Mouse (Mus musculus) hindbrain, embryonic 15.5 days (tissue): Measurements from ENCODE around the gene Prkar1b. TPM values are rescaled to one million over a fixed set of nuclear protein-coding genes. Genes with fewer than 3 reads are reported as not detected.

Source experiments
- ATAC-seq: fragments of 200-750 bp; cut with Nextera tagmentation; 2 replicates; pipeline ENCODE4 v1.8.0; 2017; ENCODE audit warnings: low read depth, moderate number of reproducible peaks, moderate TSS enrichment; ENCODE audit not compliant: low FRiP score
- H3K27ac ChIP-seq: fragments of 300-500 bp; sonication (generic); replicated peaks from 2 replicates; pipeline ENCODE4 v1.5.1; 2015; ENCODE audit warnings: mild to moderate bottlenecking, inconsistent platforms
- H3K27me3 ChIP-seq: fragments of 300-500 bp; sonication (generic); 2 replicates; pipeline ENCODE4 v1.6.1; 2015; ENCODE audit warnings: control low read depth, inconsistent platforms
- H3K36me3 ChIP-seq: fragments of 300-500 bp; sonication (generic); 2 replicates; pipeline ENCODE4 v1.6.1; 2015; ENCODE audit warnings: control low read depth, inconsistent platforms
- H3K4me1 ChIP-seq: fragments of 300-500 bp; sonication (generic); replicated peaks from 2 replicates; pipeline ENCODE4 v1.6.1; 2015; ENCODE audit warnings: control low read depth, inconsistent platforms
- H3K4me2 ChIP-seq: fragments of 300-500 bp; sonication (generic); 2 replicates; pipeline ENCODE4 v1.6.1; 2015; ENCODE audit warnings: moderate library complexity, mild to moderate bottlenecking, inconsistent platforms
- H3K4me3 ChIP-seq: fragments of 300-500 bp; sonication (generic); 2 replicates; pipeline ENCODE4 v1.5.1; 2015; ENCODE audit warnings: mild to moderate bottlenecking, inconsistent platforms
- H3K9ac ChIP-seq: fragments of 300-500 bp; sonication (generic); 2 replicates; pipeline ENCODE4 v1.6.1; 2015; ENCODE audit warnings: inconsistent platforms
- H3K9me3 ChIP-seq: fragments of 300-500 bp; sonication (generic); 2 replicates; pipeline ENCODE4 v1.6.1; 2016; ENCODE audit warnings: control low read depth, inconsistent platforms
- WGBS: fragments of 180-500 bp; shearing (Covaris S2); methylation state at CpG from one replicate; pipeline ENCODE4 v1.1.7; 2015; 5-methylcytosine and 5-hydroxymethylcytosine counted together
- polyA plus RNA-seq: library from polyadenylated mRNA; unstranded; fragments of >200 nt; fragmentation: Nextera tagmentation; extraction: Ambion mirVana; gene quantifications from 2 replicates; pipeline ENCODE4 v1.2.1, GENCODE M21; 2015

Gene Prkar1b
- polyA plus RNA-seq: 284 and 294 TPM in 2 replicates

- peak within 1 kb of the TSS; percentile 66 for H3K9ac ChIP-seq
- ATAC-seq: peak; percentile 97
- under 1% methylated on average over 74 of the region's 87 CpGs for WGBS
- peaks cover 20% of the 10 kb centered on the region for H3K36me3 ChIP-seq
- H3K4me3 ChIP-seq: peak within 1 kb of the TSS; percentile 95
- H3K4me2 ChIP-seq: peak within 1 kb of the TSS; percentile 80
- peak within 1 kb of the TSS; percentile 83 for H3K27ac ChIP-seq
- H3K27me3 ChIP-seq: no peaks in the 10 kb centered on the region
- no peaks in the 10 kb centered on the region for H3K9me3 ChIP-seq
- H3K4me1 ChIP-seq: peaks cover 29% of the 10 kb centered on the region
Measured at GRCm38 (mm10) chr5:139149681-139150602, at the start of gene Prkar1b, which contains the start of gene Dnaaf5. Gene Prkar1b (minus strand): TSS chr5:139150001. Gene Dnaaf5 (plus strand): TSS chr5:139150223.

GRCm38 (mm10) chr5:139199636-139199994, 49.8 kb upstream of the Prkar1b start:
- Histone ChIP-seq H3K27ac (peak overlapping the region; percentile 87), H3K4me3 (peak overlapping the region; percentile 79), H3K27me3 (no peaks in the 10 kb centered on the region), H3K4me1 (peaks cover 19% of the 10 kb centered on the region), H3K9me3 (no peaks in the 10 kb centered on the region), H3K36me3 (no peaks in the 10 kb centered on the region), H3K4me2 (peak overlapping the region; percentile 76), H3K9ac (peak overlapping the region; percentile 54)
- ATAC-seq: no peak
- 36% methylated on average over 2 of the region's 2 CpGs for WGBS

- Histone ChIP-seq H3K4me1 (peaks cover 18% of the 10 kb centered on the region), H3K9ac (no peak overlapping the region), H3K4me3 (no peak overlapping the region), H3K9me3 (no peaks in the 10 kb centered on the region), H3K27ac (no peak overlapping the region), H3K36me3 (no peaks in the 10 kb centered on the region), H3K4me2 (no peak overlapping the region), H3K27me3 (no peaks in the 10 kb centered on the region)
- WGBS: 77% methylated on average over 3 of the region's 3 CpGs
- ATAC-seq: no peak
Measured at GRCm38 (mm10) chr5:139198779-139199178, 49.0 kb upstream of the Prkar1b start.

GRCm38 (mm10) chr5:139190958-139191357, 41.2 kb upstream of the Prkar1b start:
- H3K9ac ChIP-seq: no peak overlapping the region

GRCm38 (mm10) chr5:139189726-139190125, 39.9 kb upstream of the Prkar1b start:
- no peak for ATAC-seq
- no peaks in the 10 kb centered on the region for H3K4me1 ChIP-seq
- 98% methylated on average over 5 of the region's 5 CpGs for WGBS
- no peak overlapping the region for H3K9ac ChIP-seq
- H3K27ac ChIP-seq: no peak overlapping the region
- H3K36me3 ChIP-seq: peaks cover 20% of the 10 kb centered on the region
- no peaks in the 10 kb centered on the region for H3K9me3 ChIP-seq
- H3K4me2 ChIP-seq: no peak overlapping the region
- no peak overlapping the region for H3K4me3 ChIP-seq
- no peaks in the 10 kb centered on the region for H3K27me3 ChIP-seq

More at GRCm38 (mm10) chr5:139190958-139191357, 41.2 kb upstream of the Prkar1b start:
- no peak overlapping the region for H3K4me2 ChIP-seq
- H3K27me3 ChIP-seq: no peaks in the 10 kb centered on the region
- H3K27ac ChIP-seq: no peak overlapping the region
- 84% methylated on average over 5 of the region's 5 CpGs for WGBS
- H3K4me3 ChIP-seq: no peak overlapping the region
- H3K36me3 ChIP-seq: peaks cover 15% of the 10 kb centered on the region
- no peaks in the 10 kb centered on the region for H3K9me3 ChIP-seq
- no peak for ATAC-seq
- H3K4me1 ChIP-seq: no peaks in the 10 kb centered on the region

GRCm38 (mm10) chr5:139184897-139185296, 35.1 kb upstream of the Prkar1b start:
- no peak overlapping the region for H3K9ac ChIP-seq
- no peak overlapping the region for H3K27ac ChIP-seq

GRCm38 (mm10) chr5:139183601-139184000, 33.8 kb upstream of the Prkar1b start:
- Histone ChIP-seq H3K4me1 (no peaks in the 10 kb centered on the region), H3K27me3 (no peaks in the 10 kb centered on the region), H3K9me3 (no peaks in the 10 kb centered on the region), H3K36me3 (peaks cover 55% of the 10 kb centered on the region), H3K4me2 (no peak overlapping the region), H3K27ac (no peak overlapping the region), H3K4me3 (no peak overlapping the region), H3K9ac (no peak overlapping the region)
- 92% methylated on average over 9 of the region's 9 CpGs for WGBS
- no peak for ATAC-seq

More at GRCm38 (mm10) chr5:139184897-139185296, 35.1 kb upstream of the Prkar1b start:
- Histone ChIP-seq H3K4me3 (no peak overlapping the region), H3K4me1 (no peaks in the 10 kb centered on the region), H3K4me2 (no peak overlapping the region), H3K36me3 (peaks cover 47% of the 10 kb centered on the region), H3K9me3 (no peaks in the 10 kb centered on the region), H3K27me3 (no peaks in the 10 kb centered on the region)
- ATAC-seq: no peak
- 93% methylated on average over 4 of the region's 4 CpGs for whole genome bisulfite sequencing

GRCm38 (mm10) chr5:139183131-139183530, 33.3 kb upstream of the Prkar1b start:
- H3K9me3 ChIP-seq: no peaks in the 10 kb centered on the region
- WGBS: 93% methylated on average over 2 of the region's 2 CpGs
- no peaks in the 10 kb centered on the region for H3K27me3 ChIP-seq
- no peak overlapping the region for H3K4me2 ChIP-seq
- H3K27ac ChIP-seq: no peak overlapping the region
- no peak overlapping the region for H3K9ac ChIP-seq
- peaks cover 55% of the 10 kb centered on the region for H3K36me3 ChIP-seq
- no peak overlapping the region for H3K4me3 ChIP-seq
- no peaks in the 10 kb centered on the region for H3K4me1 ChIP-seq
- no peak for ATAC-seq

GRCm38 (mm10) chr5:139178895-139179631, 29.3 kb upstream of the Prkar1b start:
- Histone ChIP-seq H3K27me3 (no peaks in the 10 kb centered on the region), H3K4me3 (no peak overlapping the region), H3K4me2 (no peak overlapping the region), H3K27ac (no peak overlapping the region), H3K4me1 (peaks cover 1% of the 10 kb centered on the region), H3K9ac (no peak overlapping the region), H3K36me3 (peaks cover 32% of the 10 kb centered on the region), H3K9me3 (no peaks in the 10 kb centered on the region)
- WGBS: 26% methylated on average over 11 of the region's 11 CpGs
- ATAC-seq: peak; percentile 83

GRCm38 (mm10) chr5:139174556-139175547, 25.1 kb upstream of the Prkar1b start:
- 51% methylated on average over 9 of the region's 10 CpGs for WGBS
- H3K9me3 ChIP-seq: no peaks in the 10 kb centered on the region
- peaks cover 15% of the 10 kb centered on the region for H3K36me3 ChIP-seq
- peaks cover 4% of the 10 kb centered on the region for H3K4me1 ChIP-seq
- ATAC-seq: peak; percentile 35; the same call in 1 of the 2 replicates
- no peak overlapping the region for H3K4me3 ChIP-seq
- H3K27me3 ChIP-seq: no peaks in the 10 kb centered on the region
- H3K27ac ChIP-seq: peak overlapping the region; percentile 55; the same call in 1 of the 2 replicates
- H3K4me2 ChIP-seq: no peak overlapping the region
- H3K9ac ChIP-seq: no peak overlapping the region

GRCm38 (mm10) chr5:139174141-139174540, 24.3 kb upstream of the Prkar1b start:
- H3K9me3 ChIP-seq: no peaks in the 10 kb centered on the region
- no peaks in the 10 kb centered on the region for H3K27me3 ChIP-seq
- WGBS: 70% methylated on average over 10 of the region's 10 CpGs
- H3K4me1 ChIP-seq: peaks cover 4% of the 10 kb centered on the region
- ATAC-seq: no peak
- H3K36me3 ChIP-seq: peaks cover 8% of the 10 kb centered on the region
- H3K4me3 ChIP-seq: no peak overlapping the region
- H3K9ac ChIP-seq: 0 out of 2 replicates have a peak overlapping the region, but pooled peaks have one; percentile 7
- peak overlapping the region; percentile 59 for H3K27ac ChIP-seq
- H3K4me2 ChIP-seq: no peak overlapping the region
